Mouse (Mus musculus) liver, postnatal 0 days (tissue): Measurements from ENCODE around the gene Krt19.

ENCODE experiments used
- CTCF ChIP-seq: sonication (generic); IDR thresholded peaks from 2 replicates; pipeline ENCODE4 v1.5.1; 2016; ENCODE audit warnings: antibody characterized with exemption, low read depth
- EP300 ChIP-seq: IDR thresholded peaks from 2 replicates; pipeline ENCODE4 v1.6.1; 2016; ENCODE audit warnings: antibody characterized with exemption, low read depth, mild to moderate bottlenecking

GRCm38 (mm10) chr11:100121466-100121865 is 27.0 kb downstream of the Krt19 start, which contains the start of gene Krt13:
- no peak for TF ChIP-seq CTCF
- TF ChIP-seq EP300 = no peak
